Mouse (Mus musculus) limb, embryonic 12.5 days (tissue): ENCODE data around the gene Hhex. TPM values are rescaled to one million over a fixed set of nuclear protein-coding genes. Genes with fewer than 3 reads are reported as not detected.

Source experiments
- ATAC-seq: fragments of 200-750 bp; cut with Nextera tagmentation; 2 replicates; pipeline ENCODE4 v1.8.0; 2017; ENCODE audit warnings: low read depth, moderate TSS enrichment; ENCODE audit not compliant: insufficient number of reproducible peaks, insufficient read depth, low FRiP score, low TSS enrichment
- H3K27ac ChIP-seq: fragments of 300-500 bp; sonication (generic); 2 replicates; pipeline ENCODE4 v1.5.1; 2016; ENCODE audit warnings: mild to moderate bottlenecking, moderate library complexity
- H3K27me3 ChIP-seq: fragments of 300-500 bp; sonication (generic); 2 replicates; pipeline ENCODE4 v1.6.1; 2016; ENCODE audit warnings: mild to moderate bottlenecking, moderate library complexity
- H3K36me3 ChIP-seq: fragments of 300-500 bp; sonication (generic); 2 replicates; pipeline ENCODE4 v1.6.1; 2016; ENCODE audit warnings: mild to moderate bottlenecking, moderate library complexity
- H3K4me1 ChIP-seq: fragments of 300-500 bp; sonication (generic); replicated peaks from 2 replicates; pipeline ENCODE4 v1.6.1; 2016
- H3K4me2 ChIP-seq: fragments of 300-500 bp; sonication (generic); 2 replicates; pipeline ENCODE4 v1.6.1; 2016; ENCODE audit warnings: mild to moderate bottlenecking, moderate library complexity
- H3K4me3 ChIP-seq: fragments of 300-500 bp; sonication (generic); replicated peaks from 2 replicates; pipeline ENCODE4 v1.5.1; 2016; ENCODE audit warnings: mild to moderate bottlenecking
- H3K9ac ChIP-seq: fragments of 300-500 bp; sonication (generic); replicated peaks from 2 replicates; pipeline ENCODE4 v1.6.1; 2016; ENCODE audit warnings: mild to moderate bottlenecking, moderate library complexity
- H3K9me3 ChIP-seq: fragments of 300-500 bp; sonication (generic); 2 replicates; pipeline ENCODE4 v1.6.1; 2016; ENCODE audit warnings: mild to moderate bottlenecking, moderate library complexity
- WGBS: fragments of 180-500 bp; shearing (Covaris S2); methylation state at CpG from one replicate; pipeline ENCODE4 v1.1.7; 2016; 5-methylcytosine and 5-hydroxymethylcytosine counted together
- polyA plus RNA-seq: library from polyadenylated mRNA; unstranded; fragments of >200 nt; fragmentation: Nextera tagmentation; extraction: Ambion mirVana; gene quantifications from 2 replicates; pipeline ENCODE4 v1.2.1, GENCODE M21; 2016

The Hhex gene
- polyA plus RNA-seq, 1 experiment from 2014 or later: 9.7 TPM

DNA sequence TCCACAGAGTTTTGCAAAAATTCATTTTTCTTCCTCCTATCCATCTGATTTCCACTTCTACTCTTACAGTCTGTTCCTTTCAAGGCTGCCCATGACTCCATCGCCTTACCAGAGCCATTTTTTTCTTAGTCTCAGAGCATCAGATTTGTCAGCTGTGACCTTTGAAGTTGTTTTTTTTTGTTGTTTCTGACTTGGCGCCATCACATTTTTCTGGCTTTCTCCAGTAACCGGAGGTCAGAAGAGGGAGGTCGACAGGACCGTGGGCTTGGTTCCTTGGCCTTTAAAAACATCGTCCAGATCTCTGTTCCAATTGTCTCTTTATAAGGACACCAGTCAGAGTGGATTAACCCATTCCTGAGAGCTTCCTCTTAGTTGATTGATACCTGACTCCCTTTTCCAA, 52.2 kb downstream of the Hhex start:
- H3K4me3 ChIP-seq: no peak overlapping the region
- H3K27ac ChIP-seq: no peak overlapping the region
- H3K9me3 ChIP-seq: peaks cover 4% of the 10 kb centered on the region; the same call in 1 of the 2 replicates
- no peak for ATAC-seq
- no peaks in the 10 kb centered on the region for H3K36me3 ChIP-seq
- H3K9ac ChIP-seq: no peak overlapping the region
- no peaks in the 10 kb centered on the region for H3K27me3 ChIP-seq
- H3K4me2 ChIP-seq: no peak overlapping the region
- H3K4me1 ChIP-seq: no peaks in the 10 kb centered on the region
- WGBS: 86% methylated on average over 6 of the region's 6 CpGs

DNA sequence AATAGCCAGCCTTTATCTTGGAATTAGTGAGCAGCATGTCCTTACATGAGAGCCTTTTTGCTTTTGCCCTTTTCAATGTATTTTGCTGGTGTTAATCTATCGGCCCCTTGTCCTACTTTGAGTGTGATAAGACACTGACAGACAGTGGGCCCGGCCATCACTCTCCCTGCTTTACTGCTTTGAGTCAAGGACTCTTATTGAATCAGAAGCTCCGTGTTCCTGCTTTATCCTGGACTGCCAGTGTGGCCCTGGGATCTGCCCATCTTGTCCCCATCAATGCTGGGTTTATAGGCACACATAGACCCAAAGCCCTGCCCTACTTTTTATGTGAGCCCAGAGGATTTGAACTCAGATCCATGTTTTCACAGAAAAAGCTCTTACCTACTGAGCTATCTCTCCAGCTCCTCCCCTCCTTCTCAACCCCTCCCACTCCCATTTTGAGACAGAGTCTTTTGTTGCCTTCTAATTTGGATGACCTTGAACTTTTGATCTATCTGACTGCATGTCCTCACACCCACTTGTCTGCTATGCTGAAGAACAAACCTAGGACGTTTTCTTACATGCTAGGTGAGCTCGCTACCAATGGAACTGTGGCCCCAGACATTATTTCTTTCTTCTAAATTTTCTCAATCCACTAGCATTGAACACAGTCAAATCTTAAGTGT, 53.3 kb downstream of the Hhex start:
- 88% methylated on average over 5 of the region's 5 CpGs for WGBS
- no peak overlapping the region for H3K4me3 ChIP-seq
- peaks cover 4% of the 10 kb centered on the region; the same call in 1 of the 2 replicates for H3K9me3 ChIP-seq
- no peaks in the 10 kb centered on the region for H3K36me3 ChIP-seq
- ATAC-seq: no peak
- no peaks in the 10 kb centered on the region for H3K27me3 ChIP-seq
- H3K27ac ChIP-seq: no peak overlapping the region
- no peaks in the 10 kb centered on the region for H3K4me1 ChIP-seq
- no peak overlapping the region for H3K9ac ChIP-seq
- no peak overlapping the region for H3K4me2 ChIP-seq

DNA sequence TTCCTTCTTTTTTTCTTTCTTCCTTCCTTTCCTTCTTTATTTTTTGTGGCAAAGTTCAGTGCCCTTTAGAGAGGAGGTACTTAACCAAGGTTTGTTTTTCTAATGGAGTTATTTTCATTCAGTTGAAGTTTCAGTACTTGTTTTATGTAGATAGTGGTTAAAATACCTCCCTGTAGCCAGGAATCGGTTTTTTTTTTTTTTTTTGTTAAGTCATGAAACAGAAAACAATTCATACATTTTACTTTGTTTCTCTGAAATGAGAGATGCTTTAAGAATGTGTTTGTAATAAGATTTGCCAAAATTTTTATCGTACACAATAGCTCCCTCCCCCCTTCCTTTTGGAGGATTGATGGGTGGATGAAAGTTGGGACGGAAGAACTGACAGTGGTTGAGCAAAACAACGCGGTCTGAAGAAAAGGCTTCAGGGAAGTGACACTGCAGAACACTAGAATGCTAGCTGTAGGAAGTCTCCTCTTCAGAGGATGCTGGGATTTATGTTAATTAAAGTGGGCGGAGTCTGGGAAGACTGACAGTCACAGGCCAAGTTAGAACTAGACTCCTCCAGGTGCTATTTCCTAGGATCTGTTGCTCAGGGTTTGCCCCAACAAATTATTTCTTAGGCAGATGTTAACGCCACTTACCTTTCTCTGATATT, 54.1 kb downstream of the Hhex start:
- Histone ChIP-seq H3K4me1 (no peaks in the 10 kb centered on the region), H3K4me3 (no peak overlapping the region), H3K36me3 (no peaks in the 10 kb centered on the region), H3K9ac (no peak overlapping the region), H3K27ac (no peak overlapping the region), H3K9me3 (peaks cover 2% of the 10 kb centered on the region; the same call in 1 of the 2 replicates), H3K4me2 (no peak overlapping the region), H3K27me3 (no peaks in the 10 kb centered on the region)
- ATAC-seq: no peak
- 68% methylated on average over 7 of the region's 7 CpGs for WGBS

Other genes starting within 250 kb of the Hhex start
- 150 and 155 TPM in 2 replicates for gene March5, start 227.3 kb upstream of the Hhex start, polyA plus RNA-seq
- gene Cpeb3, start 226.2 kb upstream of the Hhex start, polyA plus RNA-seq: 1.2 and 1.9 TPM in 2 replicates
- 35.3 and 39.7 TPM in 2 replicates for gene Ide, start 97.0 kb upstream of the Hhex start, polyA plus RNA-seq
- gene Kif11, start 58.4 kb upstream of the Hhex start, polyA plus RNA-seq: 89.1 and 89.4 TPM in 2 replicates
- 6.7 and 7.4 TPM in 2 replicates for gene Exoc6, start 115.6 kb downstream of the Hhex start, polyA plus RNA-seq